Mouse (Mus musculus) forebrain, postnatal 0 days (tissue): Measurements from ENCODE around the gene Mrpl48. TPM values are rescaled to one million over a fixed set of nuclear protein-coding genes. Genes with fewer than 3 reads are reported as not detected.

ENCODE experiments used
- ATAC-seq: fragments of 200-750 bp; cut with Nextera tagmentation; 2 replicates; pipeline ENCODE4 v1.8.0; 2017; ENCODE audit warnings: mild to moderate bottlenecking, moderate library complexity
- DNase-seq: peaks from one replicate; pipeline ENCODE4 v3.0.0-alpha.2; 2015
- H3K27ac ChIP-seq: fragments of 300-500 bp; sonication (generic); 2 replicates; pipeline ENCODE4 v1.5.1; 2014; ENCODE audit warnings: low read depth, mild to moderate bottlenecking, antibody characterized with exemption, low read length, moderate library complexity, mixed read lengths
- H3K27me3 ChIP-seq: fragments of 300-500 bp; sonication (generic); 2 replicates; pipeline ENCODE4 v1.6.1; 2014; ENCODE audit warnings: mild to moderate bottlenecking, low read length, mixed read lengths; ENCODE audit not compliant: insufficient read depth
- H3K36me3 ChIP-seq: fragments of 300-500 bp; sonication (generic); 2 replicates; pipeline ENCODE4 v1.6.1; 2014; ENCODE audit warnings: mild to moderate bottlenecking, moderate library complexity; ENCODE audit not compliant: insufficient read depth
- H3K4me1 ChIP-seq: fragments of 300-500 bp; sonication (generic); 2 replicates; pipeline ENCODE4 v1.6.1; 2014; ENCODE audit warnings: antibody characterized with exemption; ENCODE audit not compliant: insufficient read depth
- H3K4me2 ChIP-seq: fragments of 300-500 bp; sonication (generic); 2 replicates; pipeline ENCODE4 v1.6.1; 2014; ENCODE audit warnings: low read depth, mild to moderate bottlenecking, moderate library complexity
- H3K4me3 ChIP-seq: fragments of 300-500 bp; sonication (generic); 2 replicates; pipeline ENCODE4 v1.5.1; 2014; ENCODE audit warnings: low read depth, low read length, mixed read lengths
- H3K9ac ChIP-seq: fragments of 300-500 bp; sonication (generic); 2 replicates; pipeline ENCODE4 v1.6.1; 2014; ENCODE audit warnings: mild to moderate bottlenecking
- H3K9me3 ChIP-seq: fragments of 300-500 bp; sonication (generic); 2 replicates; pipeline ENCODE4 v1.6.1; 2016; ENCODE audit warnings: low read length
- CTCF ChIP-seq: sonication (generic); IDR thresholded peaks from 2 replicates; pipeline ENCODE4 v1.5.1; 2016; ENCODE audit warnings: antibody characterized with exemption, control low read depth, low read depth
- WGBS: fragments of 180-500 bp; shearing (Covaris S2); extraction: QIAGEN DNeasy Blood & Tissue Kit; methylation state at CpG from one replicate; pipeline ENCODE4 v1.1.7; 2014; 5-methylcytosine and 5-hydroxymethylcytosine counted together
- polyA plus RNA-seq: library from polyadenylated mRNA; unstranded; fragments of >200 nt; fragmentation: Nextera tagmentation; extraction: Ambion mirVana; gene quantifications from 2 replicates; pipeline ENCODE4 v1.2.1, GENCODE M21; 2015
- total RNA-seq: library from RNA; depleted of rRNA; stranded (reverse); fragments of >200 nt; gene quantifications from 2 replicates; pipeline ENCODE4 v1.2.3, GENCODE M21; 2014

Gene Mrpl48
- total and polyA plus RNA-seq, 2 experiments from 2014 or later: 28.9 to 88.4 TPM

DNA sequence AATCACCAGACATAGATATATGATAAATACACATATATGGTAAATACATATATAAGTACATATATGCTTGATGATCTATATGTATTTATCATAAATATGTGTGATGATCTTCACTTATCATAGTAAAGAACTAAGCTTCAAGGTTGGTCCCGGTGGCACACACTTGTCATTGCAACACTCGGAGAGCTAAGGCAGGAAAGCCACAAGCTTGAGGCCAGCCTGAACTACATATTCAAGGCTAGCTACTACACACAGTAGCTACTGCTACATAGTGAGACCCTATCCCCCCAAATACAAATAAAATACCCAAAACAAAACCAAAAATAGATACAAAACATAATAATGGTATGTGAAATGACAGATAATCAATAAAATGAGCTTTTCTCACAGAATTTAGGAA is 72.3 kb downstream of the Mrpl48 start:
- no peak for DNase-seq
- Histone ChIP-seq H3K27me3 (no peaks in the 10 kb centered on the region), H3K4me3 (no peak overlapping the region), H3K9ac (no peak overlapping the region), H3K27ac (no peak overlapping the region; the same call in 1 of the 2 replicates), H3K9me3 (no peaks in the 10 kb centered on the region), H3K36me3 (peaks cover 13% of the 10 kb centered on the region), H3K4me1 (peaks cover 5% of the 10 kb centered on the region; the same call in 1 of the 2 replicates), H3K4me2 (no peak overlapping the region)
- ATAC-seq: no peak
- no peak for TF ChIP-seq CTCF
- WGBS: 72% methylated on average over 2 of the region's 2 CpGs

DNA sequence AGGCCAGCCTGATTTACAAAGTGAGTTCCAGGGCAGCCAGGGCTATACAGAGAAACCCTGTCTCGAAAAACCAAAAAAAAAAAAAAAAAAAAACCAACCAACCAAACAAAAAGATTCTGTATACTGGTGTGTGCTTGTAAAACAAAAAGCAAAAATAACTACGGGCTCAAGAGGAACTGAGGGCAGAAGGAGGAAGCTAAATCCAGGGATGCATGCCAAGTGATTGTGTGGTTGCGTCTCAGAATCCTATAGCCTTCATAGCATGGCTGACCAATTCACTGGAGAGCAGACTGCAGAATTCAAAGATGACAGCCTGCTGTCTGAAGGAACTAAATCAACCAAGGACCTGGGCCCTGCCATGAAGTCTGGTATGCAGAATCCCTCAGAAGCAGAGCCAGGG is 73.9 kb downstream of the Mrpl48 start:
- Histone ChIP-seq H3K9ac (no peak overlapping the region), H3K27ac (no peak overlapping the region), H3K27me3 (no peaks in the 10 kb centered on the region), H3K4me2 (no peak overlapping the region), H3K4me3 (no peak overlapping the region), H3K4me1 (peaks cover 5% of the 10 kb centered on the region; the same call in 1 of the 2 replicates), H3K36me3 (peaks cover 3% of the 10 kb centered on the region), H3K9me3 (no peaks in the 10 kb centered on the region)
- no peak for ATAC-seq
- no peak for TF ChIP-seq CTCF
- DNase-seq: no peak
- WGBS: 75% methylated on average over 3 of the region's 3 CpGs

DNA sequence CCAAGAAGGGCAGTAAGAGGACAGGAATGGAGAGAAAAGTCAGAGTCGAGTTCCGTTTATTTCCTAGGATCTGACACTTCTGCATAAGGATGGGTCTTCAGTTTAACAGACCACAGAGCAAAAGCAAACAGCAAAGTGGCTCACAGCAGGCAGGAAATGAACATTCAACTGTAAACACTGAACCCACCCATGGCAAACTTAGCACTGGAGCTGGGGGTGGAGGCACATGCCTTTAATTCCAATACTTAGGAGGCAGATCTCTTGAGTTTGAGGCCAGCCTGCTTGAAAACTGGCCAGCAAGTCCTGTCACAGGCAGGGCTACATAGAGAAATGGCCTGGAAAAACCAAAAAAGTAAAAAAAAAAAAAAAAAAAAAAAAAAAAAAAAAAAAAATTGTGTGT is 74.6 kb downstream of the Mrpl48 start:
- no peak overlapping the region for H3K4me3 ChIP-seq
- ATAC-seq: no peak
- H3K27me3 ChIP-seq: no peaks in the 10 kb centered on the region
- no peak overlapping the region for H3K9ac ChIP-seq
- 78% methylated on average over 2 of the region's 2 CpGs for WGBS
- no peak for TF ChIP-seq CTCF
- no peaks in the 10 kb centered on the region for H3K9me3 ChIP-seq
- H3K4me2 ChIP-seq: no peak overlapping the region
- no peak for DNase-seq
- peaks cover 5% of the 10 kb centered on the region; the same call in 1 of the 2 replicates for H3K4me1 ChIP-seq
- H3K36me3 ChIP-seq: no peaks in the 10 kb centered on the region
- no peak overlapping the region for H3K27ac ChIP-seq

DNA sequence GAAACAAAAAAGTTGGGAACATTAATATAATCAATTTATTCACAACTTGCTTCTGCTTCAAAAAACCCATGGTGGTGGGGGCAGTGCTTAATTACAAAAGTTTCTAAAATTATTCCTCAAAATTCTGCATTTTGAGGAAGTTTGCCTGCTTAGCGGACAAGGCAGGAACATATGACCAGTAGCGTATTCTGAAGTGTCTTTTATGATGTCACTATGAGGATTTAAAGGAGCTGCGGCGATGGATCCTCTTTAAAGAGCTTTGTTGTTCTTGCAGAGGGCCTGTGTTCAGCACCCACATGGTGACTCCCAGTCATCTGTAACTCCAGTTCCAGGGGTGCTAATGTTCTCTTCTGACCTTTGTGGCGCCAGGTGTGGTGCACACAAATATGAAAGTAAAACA is 77.3 kb downstream of the Mrpl48 start:
- ATAC-seq (no peak), DNase-seq (no peak)
- H3K36me3 ChIP-seq: no peaks in the 10 kb centered on the region
- no peak overlapping the region for H3K4me3 ChIP-seq
- H3K4me2 ChIP-seq: no peak overlapping the region
- no peaks in the 10 kb centered on the region for H3K9me3 ChIP-seq
- 91% methylated on average over 5 of the region's 5 CpGs for WGBS
- no peak overlapping the region for H3K27ac ChIP-seq
- TF ChIP-seq CTCF: no peak
- no peak overlapping the region for H3K9ac ChIP-seq
- H3K27me3 ChIP-seq: no peaks in the 10 kb centered on the region
- H3K4me1 ChIP-seq: no peaks in the 10 kb centered on the region

DNA sequence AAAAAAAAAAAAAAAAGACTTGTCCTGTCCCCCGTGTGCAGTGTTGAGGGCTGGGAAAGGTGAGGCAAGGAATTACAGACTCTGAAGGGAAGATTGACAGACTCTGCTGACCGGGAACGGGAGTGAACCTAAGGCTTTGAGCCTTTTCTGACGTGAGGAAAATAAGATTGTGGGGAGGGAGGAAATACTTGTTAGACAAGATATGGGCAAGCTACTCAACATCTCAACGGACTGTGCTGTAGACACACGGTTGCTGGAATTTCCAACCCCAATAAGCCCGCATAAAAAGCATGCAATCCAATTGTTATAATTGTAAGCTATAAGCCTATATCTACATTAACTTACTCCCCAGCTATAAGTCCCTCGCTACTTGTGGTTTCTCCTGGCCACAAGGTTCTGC is 83.4 kb downstream of the Mrpl48 start:
- H3K27ac ChIP-seq: no peak overlapping the region
- H3K4me3 ChIP-seq: no peak overlapping the region
- no peaks in the 10 kb centered on the region for H3K36me3 ChIP-seq
- H3K9me3 ChIP-seq: no peaks in the 10 kb centered on the region
- DNase-seq: no peak
- H3K9ac ChIP-seq: no peak overlapping the region
- no peaks in the 10 kb centered on the region for H3K27me3 ChIP-seq
- 76% methylated on average over 8 of the region's 8 CpGs for WGBS
- H3K4me1 ChIP-seq: no peaks in the 10 kb centered on the region
- TF ChIP-seq CTCF: no peak
- H3K4me2 ChIP-seq: no peak overlapping the region
- no peak for ATAC-seq

DNA sequence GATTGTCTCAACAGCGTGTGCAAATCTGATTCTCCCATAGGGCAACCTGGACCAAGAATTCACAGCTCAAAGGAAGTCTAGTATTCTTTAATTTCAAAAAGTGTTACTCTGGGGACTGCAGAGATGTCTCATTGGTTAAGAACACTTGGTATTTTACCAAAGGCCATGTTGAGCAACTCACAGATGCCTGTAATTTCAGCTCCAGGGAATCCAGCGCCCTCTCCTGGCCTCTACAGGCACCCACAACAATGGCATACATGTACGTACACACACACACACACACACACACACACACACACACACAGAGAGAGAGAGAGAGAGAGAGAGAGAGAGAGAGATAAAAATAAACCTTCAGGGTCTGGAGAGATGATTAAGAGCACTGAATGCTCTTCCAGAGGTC is 85.9 kb downstream of the Mrpl48 start:
- no peak overlapping the region for H3K27ac ChIP-seq
- H3K4me2 ChIP-seq: no peak overlapping the region
- no peak for TF ChIP-seq CTCF
- ATAC-seq: no peak
- no peak overlapping the region for H3K4me3 ChIP-seq
- H3K4me1 ChIP-seq: no peaks in the 10 kb centered on the region
- no peaks in the 10 kb centered on the region for H3K27me3 ChIP-seq
- WGBS: 73% methylated on average over 3 of the region's 3 CpGs
- no peak overlapping the region for H3K9ac ChIP-seq
- H3K9me3 ChIP-seq: no peaks in the 10 kb centered on the region
- DNase-seq: no peak
- no peaks in the 10 kb centered on the region for H3K36me3 ChIP-seq

DNA sequence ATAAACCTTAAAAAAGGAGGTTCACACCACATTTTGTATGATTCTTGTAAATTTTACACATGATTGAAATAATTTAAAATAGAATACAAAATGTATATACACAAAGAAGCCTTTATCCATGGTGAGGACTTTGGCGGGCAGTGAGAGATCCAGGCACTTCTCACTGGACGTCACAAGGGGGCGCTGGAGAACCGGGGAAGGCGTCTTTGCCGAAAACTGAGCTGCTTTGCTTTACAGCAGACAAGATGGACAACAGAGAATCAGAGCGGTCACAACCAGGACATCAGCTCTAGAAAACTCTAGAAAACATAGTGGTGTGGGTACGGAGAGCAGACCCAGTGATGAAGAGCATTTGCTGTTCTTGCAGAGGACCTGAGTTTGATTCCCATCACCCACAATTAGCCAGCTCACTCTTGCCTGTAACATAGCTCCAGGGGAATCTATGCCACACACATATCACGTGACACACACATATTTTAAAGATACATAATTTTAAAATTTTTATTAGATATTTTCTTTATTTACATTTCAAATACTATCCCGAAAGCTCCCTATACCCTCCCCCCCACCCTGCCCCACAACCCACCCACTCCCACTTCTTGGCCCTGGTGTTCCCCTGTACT is 87.3 kb downstream of the Mrpl48 start:
- no peaks in the 10 kb centered on the region for H3K4me1 ChIP-seq
- TF ChIP-seq CTCF: peak; percentile 93
- no peak overlapping the region for H3K4me2 ChIP-seq
- no peak overlapping the region for H3K4me3 ChIP-seq
- no peaks in the 10 kb centered on the region for H3K9me3 ChIP-seq
- H3K27me3 ChIP-seq: no peaks in the 10 kb centered on the region
- DNase-seq: peak; percentile 84
- no peak overlapping the region for H3K27ac ChIP-seq
- 21% methylated on average over 10 of the region's 10 CpGs for WGBS
- no peak overlapping the region for H3K9ac ChIP-seq
- ATAC-seq: peak; percentile 83
- no peaks in the 10 kb centered on the region for H3K36me3 ChIP-seq
